Mouse (Mus musculus): ENCODE results near the gene Clcn1. TPM values are rescaled to one million over a fixed set of nuclear protein-coding genes. Genes with fewer than 3 reads are reported as not detected.

Gene Clcn1
- total RNA-seq, 2 experiments from 2014 or later: 2.7 to 3.6 TPM

Other genes with a start within 250 kb of the Clcn1 start
- not detected for gene Sva, start 248.3 kb upstream of the Clcn1 start, total RNA-seq (2021)
- not detected for gene Tas2r139, start 145.7 kb upstream of the Clcn1 start, total RNA-seq (2021)
- gene Tas2r144, start 71.4 kb upstream of the Clcn1 start, total RNA-seq (2021): not detected
- 1 to 10 TPM; 9.5 to 9.6 TPM for gene Gstk1, start 40.8 kb upstream of the Clcn1 start, total RNA-seq (2021)
- gene Tmem139, start 24.7 kb upstream of the Clcn1 start, total RNA-seq (2021): not detected
- 10 to 100 TPM; 20.6 to 23.7 TPM for gene Casp2, start 21.7 kb upstream of the Clcn1 start, total RNA-seq (2021)
- gene Fam131b, start 38.0 kb downstream of the Clcn1 start, total RNA-seq (2021): 10 to 100 TPM; 76.2 to 77.0 TPM
- 10 to 100 TPM; 42.8 to 45.0 TPM for gene Zyx, start 62.9 kb downstream of the Clcn1 start, total RNA-seq (2021)
- under 1 TPM in 1 of 2 experiments, not detected in 1; 0.15 TPM for gene Epha1, start 86.6 kb downstream of the Clcn1 start, total RNA-seq (2021)
- gene Tas2r143, start 113.6 kb downstream of the Clcn1 start, total RNA-seq (2021): under 1 TPM in 1 of 2 experiments, not detected in 1; 0.40 TPM
- gene Tas2r135, start 118.7 kb downstream of the Clcn1 start, total RNA-seq (2021): not detected
- not detected for gene Tas2r126, start 147.8 kb downstream of the Clcn1 start, total RNA-seq (2021)
- not detected for gene Olfr458, start 178.5 kb downstream of the Clcn1 start, total RNA-seq (2021)
- gene Olfr457, start 189.7 kb downstream of the Clcn1 start, total RNA-seq (2021): not detected
- not detected for gene Olfr456, start 200.5 kb downstream of the Clcn1 start, total RNA-seq (2021)